Mouse (Mus musculus): ENCODE results near the gene Slc4a4. TPM values are rescaled to one million over a fixed set of nuclear protein-coding genes. Genes with fewer than 3 reads are reported as not detected.

Gene Slc4a4
- polyA plus RNA-seq, 1 experiment from 2014 or later, result 26.1 TPM

- no peak for TF ChIP-seq CTCF (IDR thresholded peaks at IDR 0.05; ENCODE audit: low read depth)
- H3K36me3 ChIP-seq (ENCODE audit: insufficient read depth, low read length), result no peaks in the 10 kb centered on the region
- no peak overlapping the region for H3K9ac ChIP-seq (ENCODE audit: low read depth, low read length)
- H3K27me3 ChIP-seq (ENCODE audit: insufficient read depth, low read length), result no peaks in the 10 kb centered on the region
- no peaks in the 10 kb centered on the region for H3K9me3 ChIP-seq (replicated peaks; ENCODE audit: low read length)
- no peak overlapping the region for H3K4me2 ChIP-seq (ENCODE audit: low read length)
- ATAC-seq (replicated peaks; ENCODE audit: low FRiP score, low read depth) (no peak), DNase-seq (ENCODE audit: low spot score) (no peak)
- H3K4me1 ChIP-seq (replicated peaks; ENCODE audit: insufficient read depth, low read length), result no peaks in the 10 kb centered on the region
- 61% methylated on average over 2 of the region's 2 CpGs for WGBS
- no peak overlapping the region for H3K27ac ChIP-seq
- H3K4me3 ChIP-seq (replicated peaks; ENCODE audit: low read depth, low read length), result no peak overlapping the region
Measured at GRCm38 (mm10) chr5:89198501-89198900, 311.9 kb downstream of the Slc4a4 start.

GRCm38 (mm10) chr5:89209973-89210703 is 323.5 kb downstream of the Slc4a4 start:
- DNase-seq (ENCODE audit: low spot score) (peak; percentile 63), ATAC-seq (replicated peaks; ENCODE audit: low FRiP score, low read depth) (peak; percentile 83)
- 29% methylated on average over 7 of the region's 7 CpGs for WGBS
- H3K4me3 ChIP-seq (replicated peaks; ENCODE audit: low read depth, low read length), result no peak overlapping the region
- H3K4me1 ChIP-seq (replicated peaks; ENCODE audit: insufficient read depth, low read length), result no peaks in the 10 kb centered on the region
- no peak overlapping the region for H3K9ac ChIP-seq (ENCODE audit: low read depth, low read length)
- TF ChIP-seq CTCF (IDR thresholded peaks at IDR 0.05; ENCODE audit: low read depth), result no peak
- H3K9me3 ChIP-seq (replicated peaks; ENCODE audit: low read length), result no peaks in the 10 kb centered on the region
- H3K36me3 ChIP-seq (ENCODE audit: insufficient read depth, low read length), result no peaks in the 10 kb centered on the region
- no peak overlapping the region for H3K4me2 ChIP-seq (ENCODE audit: low read length)
- no peaks in the 10 kb centered on the region for H3K27me3 ChIP-seq (ENCODE audit: insufficient read depth, low read length)
- H3K27ac ChIP-seq, result no peak overlapping the region; the same call in 1 of the 2 replicates

GRCm38 (mm10) chr5:89211057-89211456 is 324.4 kb downstream of the Slc4a4 start:
- no peak for ATAC-seq (replicated peaks; ENCODE audit: low FRiP score, low read depth)
- no peaks in the 10 kb centered on the region for H3K9me3 ChIP-seq (replicated peaks; ENCODE audit: low read length)
- TF ChIP-seq CTCF (IDR thresholded peaks at IDR 0.05; ENCODE audit: low read depth), result no peak

GRCm38 (mm10) chr5:89218222-89218621 is 331.6 kb downstream of the Slc4a4 start:
- DNase-seq (ENCODE audit: low spot score), result peak; percentile 50
- H3K36me3 ChIP-seq (ENCODE audit: insufficient read depth, low read length), result no peaks in the 10 kb centered on the region
- H3K9ac ChIP-seq (ENCODE audit: low read depth, low read length), result no peak overlapping the region

More at GRCm38 (mm10) chr5:89211057-89211456, 324.4 kb downstream of the Slc4a4 start:
- Histone ChIP-seq H3K27me3 (ENCODE audit: insufficient read depth, low read length) (no peaks in the 10 kb centered on the region), H3K4me1 (replicated peaks; ENCODE audit: insufficient read depth, low read length) (no peaks in the 10 kb centered on the region), H3K36me3 (ENCODE audit: insufficient read depth, low read length) (no peaks in the 10 kb centered on the region), H3K9ac (ENCODE audit: low read depth, low read length) (no peak overlapping the region), H3K27ac (no peak overlapping the region), H3K4me3 (replicated peaks; ENCODE audit: low read depth, low read length) (no peak overlapping the region), H3K4me2 (ENCODE audit: low read length) (no peak overlapping the region)
- 40% methylated on average over 1 of the region's 1 CpGs for WGBS
- no peak for DNase-seq (ENCODE audit: low spot score)

GRCm38 (mm10) chr5:89218709-89219108 is 332.1 kb downstream of the Slc4a4 start:
- Histone ChIP-seq H3K4me3 (replicated peaks; ENCODE audit: low read depth, low read length) (no peak overlapping the region), H3K36me3 (ENCODE audit: insufficient read depth, low read length) (no peaks in the 10 kb centered on the region), H3K9ac (ENCODE audit: low read depth, low read length) (no peak overlapping the region), H3K27me3 (ENCODE audit: insufficient read depth, low read length) (no peaks in the 10 kb centered on the region), H3K9me3 (replicated peaks; ENCODE audit: low read length) (no peaks in the 10 kb centered on the region), H3K27ac (peak overlapping the region; percentile 56), H3K4me1 (replicated peaks; ENCODE audit: insufficient read depth, low read length) (peaks cover 6% of the 10 kb centered on the region; the same call in 1 of the 2 replicates), H3K4me2 (ENCODE audit: low read length) (no peak overlapping the region)
- 39% methylated on average over 6 of the region's 6 CpGs for WGBS
- no peak for TF ChIP-seq CTCF (IDR thresholded peaks at IDR 0.05; ENCODE audit: low read depth)
- ATAC-seq (replicated peaks; ENCODE audit: low FRiP score, low read depth) (peak; percentile 34; the same call in 1 of the 2 replicates), DNase-seq (ENCODE audit: low spot score) (peak; percentile 29)

More at GRCm38 (mm10) chr5:89218222-89218621, 331.6 kb downstream of the Slc4a4 start:
- TF ChIP-seq CTCF (IDR thresholded peaks at IDR 0.05; ENCODE audit: low read depth), result no peak
- Histone ChIP-seq H3K27me3 (ENCODE audit: insufficient read depth, low read length) (no peaks in the 10 kb centered on the region), H3K27ac (peak overlapping the region; percentile 73), H3K4me2 (ENCODE audit: low read length) (peak overlapping the region; percentile 25; the same call in 1 of the 2 replicates), H3K4me1 (replicated peaks; ENCODE audit: insufficient read depth, low read length) (peaks cover 6% of the 10 kb centered on the region; the same call in 1 of the 2 replicates), H3K4me3 (replicated peaks; ENCODE audit: low read depth, low read length) (no peak overlapping the region), H3K9me3 (replicated peaks; ENCODE audit: low read length) (no peaks in the 10 kb centered on the region)
- peak; percentile 78; the same call in 1 of the 2 replicates for ATAC-seq (replicated peaks; ENCODE audit: low FRiP score, low read depth)
- 45% methylated on average over 8 of the region's 8 CpGs for WGBS

- Histone ChIP-seq H3K4me2 (ENCODE audit: low read length) (no peak overlapping the region), H3K36me3 (ENCODE audit: insufficient read depth, low read length) (no peaks in the 10 kb centered on the region), H3K27me3 (ENCODE audit: insufficient read depth, low read length) (no peaks in the 10 kb centered on the region), H3K4me3 (replicated peaks; ENCODE audit: low read depth, low read length) (no peak overlapping the region), H3K4me1 (replicated peaks; ENCODE audit: insufficient read depth, low read length) (peaks cover 6% of the 10 kb centered on the region; the same call in 1 of the 2 replicates), H3K9ac (ENCODE audit: low read depth, low read length) (no peak overlapping the region), H3K9me3 (replicated peaks; ENCODE audit: low read length) (no peaks in the 10 kb centered on the region), H3K27ac (no peak overlapping the region)
- 42% methylated on average over 1 of the region's 1 CpGs for WGBS
- ATAC-seq (replicated peaks; ENCODE audit: low FRiP score, low read depth), result peak; percentile 68
- TF ChIP-seq CTCF (IDR thresholded peaks at IDR 0.05; ENCODE audit: low read depth), result peak; percentile 83
- peak; percentile 71 for DNase-seq (ENCODE audit: low spot score)
Measured at GRCm38 (mm10) chr5:89221658-89222057, 335.0 kb downstream of the Slc4a4 start.

Measured in kidney, postnatal 0 days (tissue).